Mouse (Mus musculus) T-helper 2 cell (primary cell): ENCODE measurements around the gene Pltp.
"Not testable (repeated sequence)": the region's sequence is repeated elsewhere in the genome, so short reads cannot be mapped to it uniquely, and the experiment has no call there.

ENCODE experiments used
- in situ Hi-C: fragments of 300-600 bp; cut with MboI, MseI; formaldehyde crosslinking; loops from one replicate; pipeline ENCODE4 v1.15.1; 2025; ENCODE audit warnings: high pct_unique_total_duplicates

The Pltp gene

GRCm38 (mm10) chr2:164879228-164879567 is 21.7 kb upstream of the Pltp start, which contains the start of gene Pcif1:
TSS of gene Pcif1 (plus strand) at chr2:164879304.
- in situ Hi-C loops, result loop anchor here (5.0 kb wide), 1 partner anchor 33 kb away; the partner anchor contains the start of gene Zfp335

GRCm38 (mm10) chr2:164878509-164879227 is 21.2 kb upstream of the Pltp start:
- in situ Hi-C loops, result loop anchor here (5.0 kb wide), 1 partner anchor 34 kb away; the partner anchor contains the start of gene Zfp335

GRCm38 (mm10) chr2:164877376-164878215 is 20.1 kb upstream of the Pltp start:
- in situ Hi-C loops, result loop anchor here (5.0 kb wide), 1 partner anchor 35 kb away; the partner anchor contains the start of gene Zfp335

- in situ Hi-C loops, result loop anchor here (5.0 kb wide), 1 partner anchor 37 kb away; the partner anchor contains the start of gene Zfp335
Observed at GRCm38 (mm10) chr2:164875648-164876047, 18.1 kb upstream of the Pltp start.

- in situ Hi-C loops, result no loop called here
Observed at GRCm38 (mm10) chr2:164874239-164874769, 16.8 kb upstream of the Pltp start.

- in situ Hi-C loops, result no loop called here
Observed at GRCm38 (mm10) chr2:164873621-164874020, 16.1 kb upstream of the Pltp start.

- in situ Hi-C loops, result no loop called here
Observed at GRCm38 (mm10) chr2:164871602-164872303, 14.2 kb upstream of the Pltp start.

- in situ Hi-C loops, result no loop called here
Observed at GRCm38 (mm10) chr2:164868491-164868890, 11.0 kb upstream of the Pltp start.

GRCm38 (mm10) chr2:164867566-164867965 is 10.1 kb upstream of the Pltp start:
- in situ Hi-C loops, result no loop called here

- in situ Hi-C loops, result no loop called here
Observed at GRCm38 (mm10) chr2:164866741-164867551, 9.4 kb upstream of the Pltp start.

GRCm38 (mm10) chr2:164864593-164864992 is 7.1 kb upstream of the Pltp start:
- in situ Hi-C loops, result no loop called here

GRCm38 (mm10) chr2:164863411-164863810 is 5.9 kb upstream of the Pltp start:
- in situ Hi-C loops, result not testable (repeated sequence)

GRCm38 (mm10) chr2:164862179-164862861 is 4.8 kb upstream of the Pltp start:
- in situ Hi-C loops, result no loop called here

- in situ Hi-C loops, result no loop called here
Observed at GRCm38 (mm10) chr2:164861094-164861493, 3.6 kb upstream of the Pltp start.

GRCm38 (mm10) chr2:164859640-164860432 is 2.3 kb upstream of the Pltp start:
- in situ Hi-C loops, result no loop called here

GRCm38 (mm10) chr2:164859155-164859554 is 1.6 kb upstream of the Pltp start:
- in situ Hi-C loops, result no loop called here

GRCm38 (mm10) chr2:164857842-164858553 is 487 bp upstream of the Pltp start:
- in situ Hi-C loops, result no loop called here

- in situ Hi-C loops, result no loop called here
Observed at GRCm38 (mm10) chr2:164856309-164857100, 1.0 kb downstream of the Pltp start.
